Mouse (Mus musculus): ENCODE data around the gene Mrps21.
"Not testable (repeated sequence)": the region's sequence is repeated elsewhere in the genome, so short reads cannot be mapped to it uniquely, and the experiment has no call there.

The Mrps21 gene

GRCm38 (mm10) chr3:95871392-95871867, at the start of gene Mrps21:
Gene Mrps21 (minus strand): TSS chr3:95871519.
- peak; percentile 88 to 93 for DNase-seq

GRCm38 (mm10) chr3:95920532-95920931, 49.2 kb upstream of the Mrps21 start:
- DNase-seq = not testable (repeated sequence)

DNA sequence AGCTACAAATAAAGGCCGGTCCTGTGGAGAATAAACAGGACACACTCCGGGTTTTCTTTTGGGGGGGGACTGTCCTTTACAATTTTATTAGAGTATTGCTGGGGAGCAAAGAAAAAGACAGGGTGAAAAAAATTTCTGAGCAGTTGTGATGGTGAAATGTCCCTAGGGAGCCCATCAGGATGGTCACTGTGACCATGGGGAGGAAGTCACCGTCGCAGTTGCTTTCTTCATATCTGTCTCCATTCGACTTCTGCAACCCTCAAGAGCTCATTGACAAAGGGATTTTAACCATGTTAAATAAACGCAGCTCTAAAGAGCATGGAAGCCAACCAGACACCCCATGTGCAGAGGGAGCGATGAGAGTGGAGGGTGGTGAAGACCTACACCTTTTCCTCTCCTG, 45.4 kb upstream of the Mrps21 start:
- DNase-seq = no peak

DNA sequence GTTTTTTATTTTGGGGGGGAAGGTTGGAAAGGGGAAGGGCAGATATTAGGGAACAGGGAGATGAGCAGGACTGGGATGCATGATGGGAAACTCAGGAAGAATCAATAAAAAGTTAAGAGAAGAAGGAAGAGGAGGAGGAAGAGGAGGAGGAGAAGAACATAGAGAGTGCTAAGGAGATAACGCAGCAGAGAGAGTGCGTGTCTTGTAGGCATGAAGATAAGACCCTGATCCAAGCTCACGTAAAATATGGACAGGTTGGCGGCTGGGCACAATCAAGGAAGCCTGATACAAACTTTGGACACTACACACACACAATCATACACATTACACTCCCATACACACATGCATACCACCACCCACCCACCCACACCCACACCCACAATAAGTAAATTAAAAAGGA, 43.4 kb upstream of the Mrps21 start:
- DNase-seq = no peak

- no peak for DNase-seq
Measured at GRCm38 (mm10) chr3:95907613-95908012, 36.3 kb upstream of the Mrps21 start.

- peak; percentile 77 to 82 for DNase-seq
Measured at GRCm38 (mm10) chr3:95906860-95907259, 35.5 kb upstream of the Mrps21 start.

DNA sequence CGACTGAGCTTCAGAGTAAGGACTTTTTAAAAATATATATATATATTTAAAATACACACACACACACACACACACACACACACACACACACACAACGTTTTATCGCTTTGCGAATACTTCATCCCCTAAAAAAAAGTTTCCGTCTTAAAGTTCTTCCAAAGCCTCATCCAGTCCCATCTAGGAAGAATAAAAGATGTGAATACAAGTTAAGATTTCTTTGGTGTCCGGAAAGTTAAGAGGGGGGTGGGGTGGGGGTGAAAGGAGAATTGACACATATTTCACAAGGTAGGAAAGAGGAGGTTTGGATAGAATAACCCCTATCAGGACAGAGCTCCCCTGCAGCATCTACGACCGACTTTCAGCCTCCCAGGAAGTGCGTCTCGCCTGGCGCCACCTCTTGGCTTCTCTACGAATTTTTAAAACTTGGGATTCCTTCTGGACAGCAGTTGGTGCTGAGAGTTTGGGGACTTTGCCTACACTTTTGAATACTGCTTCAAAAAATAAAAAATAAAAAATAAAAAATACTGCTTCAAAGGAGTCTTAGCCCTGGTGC, 34.7 kb upstream of the Mrps21 start:
- DNase-seq = peak; percentile 70 to 78

DNA sequence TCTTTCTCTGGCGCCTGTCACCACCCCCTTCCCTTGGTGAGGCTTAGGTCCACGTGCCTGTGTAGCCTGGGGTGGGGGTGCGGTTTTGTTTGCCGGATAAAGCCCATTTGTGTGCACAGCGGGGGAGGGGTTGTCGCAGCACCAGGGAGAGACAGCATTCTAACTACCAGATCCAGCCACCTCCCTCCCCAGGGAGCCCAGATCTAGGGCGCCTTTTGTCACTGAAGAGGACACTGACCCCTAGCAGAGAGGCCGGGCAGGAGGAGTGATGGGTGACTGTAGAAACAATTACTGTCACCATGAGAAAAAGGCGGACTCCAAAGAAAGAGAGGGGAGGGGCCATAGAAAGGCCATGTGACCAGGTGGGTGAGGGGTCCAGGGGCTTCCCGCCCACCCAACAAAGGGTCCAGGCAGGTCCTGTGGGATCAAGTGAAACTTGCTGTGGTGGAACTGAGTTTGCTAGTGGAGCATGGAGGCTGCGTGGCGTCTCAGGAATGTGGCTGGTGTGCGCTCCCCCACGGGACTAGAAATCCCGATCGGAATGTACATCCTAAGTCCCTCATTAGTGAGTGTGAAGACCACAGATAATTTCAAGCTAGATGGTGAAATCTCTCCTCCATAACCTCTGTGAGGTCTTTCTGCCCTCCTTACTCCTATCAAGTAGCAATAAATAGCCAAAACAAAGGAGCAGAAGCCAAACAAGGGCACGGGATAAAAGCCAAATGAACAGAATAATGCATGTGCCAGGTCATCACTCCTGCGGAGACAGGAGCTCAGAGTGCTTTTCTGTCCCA, 34.0 kb upstream of the Mrps21 start:
- peak; percentile 49 to 65 for DNase-seq

DNA sequence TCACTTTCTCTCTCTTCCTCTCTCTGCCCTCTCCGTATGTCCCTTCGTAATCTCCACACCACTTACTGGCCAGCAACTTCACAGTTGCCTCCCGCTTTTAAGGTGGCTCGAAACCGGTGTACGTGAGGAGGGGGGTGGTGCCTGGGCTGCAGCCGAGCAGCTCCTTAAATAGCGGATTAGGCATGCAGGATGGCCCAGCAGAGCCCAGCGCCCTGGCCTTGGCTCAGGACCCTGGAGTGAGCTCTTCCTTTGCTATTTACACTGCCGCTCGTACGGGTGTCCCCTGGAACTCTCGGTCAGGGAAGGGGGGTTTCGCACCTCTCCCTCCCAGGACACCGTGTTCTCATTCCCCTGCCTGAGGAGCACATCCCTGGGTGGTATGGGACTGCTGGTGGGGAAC, 33.2 kb upstream of the Mrps21 start, which contains the start of gene Car14:
Car14 (minus strand) TSS at position 124 of the 400 bp plus-strand sequence.
- DNase-seq = peak; percentile 41 to 51

DNA sequence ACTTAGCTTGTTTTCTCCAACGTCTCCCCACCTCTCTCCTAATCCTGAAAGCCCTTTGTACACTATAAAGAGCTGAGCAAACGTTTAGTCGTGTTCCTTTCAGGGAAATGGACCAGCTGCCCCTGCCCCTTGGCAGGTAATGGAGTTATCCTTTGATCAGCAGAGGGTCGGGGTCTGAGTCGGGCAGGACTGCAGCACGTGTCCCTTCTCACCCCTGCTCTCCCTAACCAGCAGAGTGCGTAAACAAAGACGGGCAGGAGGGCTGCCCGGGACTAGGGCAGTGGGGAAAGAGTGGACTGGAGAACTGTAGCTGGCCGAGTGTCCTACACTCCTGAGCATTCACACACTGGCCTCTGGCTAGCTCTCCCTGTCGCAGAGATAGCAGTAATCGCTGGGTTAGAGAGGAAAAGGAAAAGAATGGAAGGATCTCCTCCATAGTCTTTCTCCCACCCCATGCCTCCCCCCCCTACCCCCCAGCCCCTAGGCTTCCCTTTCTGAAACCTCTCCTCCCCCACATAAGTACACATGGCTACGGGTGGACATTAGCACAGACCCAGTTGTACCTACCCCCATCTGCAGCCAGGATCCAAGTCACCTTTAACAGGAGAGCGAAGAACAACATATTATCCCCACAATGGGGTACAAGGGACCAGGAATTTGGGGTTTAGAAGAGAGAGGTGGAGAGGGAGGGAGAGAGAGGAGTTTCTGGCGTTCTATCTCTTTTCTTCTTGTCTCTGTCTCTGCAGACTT, 32.6 kb upstream of the Mrps21 start:
- peak in 1 of 2 experiments; percentile 51 for DNase-seq

- no peak for DNase-seq
Measured at GRCm38 (mm10) chr3:95902643-95903042, 31.3 kb upstream of the Mrps21 start.

DNA sequence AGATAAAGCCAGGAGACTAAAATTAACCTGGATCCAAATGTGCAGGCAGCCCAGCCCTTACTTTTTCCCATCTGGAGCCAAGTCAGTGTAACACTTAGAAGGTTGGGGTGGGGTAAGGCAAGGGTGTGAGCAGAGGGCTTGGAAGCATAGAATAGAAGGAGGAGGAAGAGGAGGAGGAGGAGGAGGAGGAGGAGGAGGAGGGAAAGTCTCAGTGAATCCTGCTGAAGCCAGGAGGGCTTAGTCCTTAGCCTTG, 31.0 kb upstream of the Mrps21 start:
- no peak for DNase-seq

DNA sequence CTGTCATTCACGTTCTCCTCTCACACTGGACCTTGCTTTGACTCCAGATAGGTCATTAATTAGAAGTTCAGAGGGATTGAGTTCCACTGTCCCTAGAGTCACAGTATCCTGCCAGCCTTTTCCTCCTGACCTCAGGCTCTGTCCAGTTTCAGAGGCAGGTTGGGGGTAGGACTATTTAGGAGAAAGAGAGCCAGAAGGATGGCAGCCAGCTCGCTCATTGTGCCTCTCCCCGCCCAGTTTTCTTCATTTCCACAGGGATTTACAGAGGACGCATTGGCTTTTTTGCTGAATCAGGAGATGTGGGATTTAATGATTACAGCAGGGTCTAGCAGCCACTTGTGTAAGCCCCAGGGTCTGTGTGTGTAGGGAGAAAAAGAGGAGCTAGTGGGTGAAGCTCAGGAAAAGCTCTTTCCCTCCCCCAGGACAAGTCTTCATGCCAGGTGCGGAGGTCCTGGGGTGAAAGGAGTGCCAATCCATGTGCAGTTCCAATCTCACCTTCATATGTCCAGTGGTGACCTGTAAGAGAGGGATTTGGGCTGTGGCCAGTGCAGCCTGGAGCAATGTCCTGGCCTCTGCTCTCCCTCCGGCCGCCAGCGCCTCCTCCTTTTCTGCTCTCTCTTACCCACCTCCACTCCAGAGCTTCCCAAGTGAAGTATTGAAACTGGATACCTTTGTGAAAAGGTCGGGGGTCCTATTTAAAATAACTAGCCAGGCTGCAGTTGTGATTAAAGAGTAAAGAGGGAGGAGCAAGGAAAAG, 30.5 kb upstream of the Mrps21 start:
- DNase-seq = peak in 1 of 2 experiments; percentile 55

DNA sequence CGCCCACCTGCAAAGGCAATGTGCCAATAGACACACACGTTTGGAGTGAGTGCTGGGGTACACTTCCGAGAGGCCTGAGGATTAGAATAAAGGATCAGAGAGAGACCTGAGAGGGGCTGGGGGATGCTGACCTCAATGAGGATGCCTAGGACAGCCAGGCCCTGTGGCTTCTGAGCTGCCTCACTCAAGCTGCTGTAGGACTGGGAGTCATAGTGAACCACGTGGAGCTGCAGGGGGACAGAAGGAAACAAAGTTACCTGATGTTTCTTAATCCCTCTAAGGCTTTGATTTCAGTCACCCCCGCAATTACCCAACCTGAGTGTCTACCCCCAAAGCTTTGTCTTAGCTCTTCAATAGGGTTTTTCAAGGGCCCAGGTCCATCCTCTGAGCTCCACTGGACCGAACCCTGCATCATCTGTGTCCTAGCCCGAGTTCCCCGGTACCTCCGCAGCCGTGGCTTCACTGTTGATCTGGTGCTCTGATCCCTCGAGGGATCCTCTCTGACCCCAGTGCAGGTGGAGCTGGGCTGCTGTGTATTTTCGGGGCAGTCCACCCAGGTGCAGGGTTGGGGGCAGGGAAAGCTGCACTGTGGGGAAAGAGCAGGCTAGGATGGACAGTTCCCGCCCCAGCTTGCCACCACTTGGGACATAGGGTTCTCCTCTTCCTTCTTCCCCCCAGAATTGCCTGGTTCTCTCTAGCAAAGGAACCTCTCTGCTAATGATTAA, 28.6 kb upstream of the Mrps21 start:
- DNase-seq = no peak

DNA sequence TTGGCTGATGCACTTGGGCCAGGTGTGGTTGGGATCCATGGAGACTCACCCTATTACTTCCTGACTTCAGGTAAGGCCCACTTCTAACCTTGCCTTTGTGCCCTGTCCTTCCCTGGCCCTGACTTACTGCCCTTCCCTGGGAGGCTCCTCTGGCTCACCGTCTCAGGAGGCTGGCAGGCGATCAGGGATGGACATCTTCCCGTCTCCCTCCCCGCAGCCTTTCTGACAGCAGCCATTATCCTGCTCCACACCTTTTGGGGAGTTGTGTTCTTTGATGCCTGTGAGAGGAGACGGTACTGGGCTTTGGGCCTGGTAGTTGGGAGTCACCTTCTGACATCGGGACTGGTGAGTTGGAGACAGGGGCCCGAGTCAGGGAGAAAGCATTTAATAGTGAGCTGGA, 24.2 kb upstream of the Mrps21 start:
- DNase-seq = not testable (repeated sequence)

GRCm38 (mm10) chr3:95894317-95895160, 23.2 kb upstream of the Mrps21 start:
- DNase-seq = peak; percentile 77 to 84

GRCm38 (mm10) chr3:95893606-95894316, 22.4 kb upstream of the Mrps21 start, which contains the start of gene Aph1a:
Gene Aph1a (plus strand): TSS chr3:95893969.
- peak; percentile 95 to 97 for DNase-seq

- DNase-seq = peak; percentile 42 to 59
Measured at GRCm38 (mm10) chr3:95893126-95893525, 21.8 kb upstream of the Mrps21 start.

GRCm38 (mm10) chr3:95892066-95893052, 21.0 kb upstream of the Mrps21 start:
- DNase-seq = no peak

All from kidney, postnatal 4 days (tissue).